Mouse (Mus musculus) G1E (cell line): Measurements from ENCODE around the gene Gpr155.

Experiments used
- CTCF ChIP-seq: IDR thresholded peaks from 2 replicates; pipeline ENCODE4 v1.5.1; 2012; ENCODE audit warnings: low read depth, low read length, inconsistent platforms, mixed read lengths
- GATA1 ChIP-seq: IDR thresholded peaks from 2 replicates; pipeline ENCODE4 v1.6.1; 2012; ENCODE audit warnings: borderline replicate concordance, low read length, inconsistent platforms, mixed read lengths

DNA sequence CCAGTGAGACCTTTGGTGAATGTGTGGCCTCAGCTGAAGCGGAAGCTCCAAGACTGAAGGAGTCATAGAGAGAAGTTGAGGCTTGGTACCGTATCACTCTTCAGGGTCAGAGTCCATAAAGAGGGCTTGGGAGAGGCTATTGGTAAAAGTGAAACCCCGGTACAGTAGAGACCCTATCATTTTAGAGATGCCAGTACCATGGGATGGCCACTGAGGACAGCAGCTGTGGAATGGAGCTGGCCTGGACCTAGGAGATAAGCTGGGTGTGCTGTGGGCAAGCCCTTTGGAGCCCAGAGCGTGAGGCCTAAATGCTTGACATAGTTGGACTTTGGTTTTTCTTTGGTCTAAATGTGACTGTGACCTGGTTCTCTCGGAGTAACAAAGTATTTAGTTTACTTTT lies 26.4 kb downstream of the Gpr155 start:
- TF ChIP-seq CTCF (no peak), GATA1 (no peak)
